Mouse (Mus musculus) erythroblast, embryonic 14.5 days (primary cell): ENCODE data around the gene Rfc4.

Source experiments
- GATA1 ChIP-seq: IDR thresholded peaks from 2 replicates; pipeline ENCODE4 v1.6.1; 2012; ENCODE audit warnings: low read length, inconsistent platforms, mixed read lengths
- TAL1 ChIP-seq: IDR thresholded peaks from 3 replicates; pipeline ENCODE4 v1.6.1; 2012; ENCODE audit warnings: low read length, inconsistent platforms, mixed read lengths

DNA sequence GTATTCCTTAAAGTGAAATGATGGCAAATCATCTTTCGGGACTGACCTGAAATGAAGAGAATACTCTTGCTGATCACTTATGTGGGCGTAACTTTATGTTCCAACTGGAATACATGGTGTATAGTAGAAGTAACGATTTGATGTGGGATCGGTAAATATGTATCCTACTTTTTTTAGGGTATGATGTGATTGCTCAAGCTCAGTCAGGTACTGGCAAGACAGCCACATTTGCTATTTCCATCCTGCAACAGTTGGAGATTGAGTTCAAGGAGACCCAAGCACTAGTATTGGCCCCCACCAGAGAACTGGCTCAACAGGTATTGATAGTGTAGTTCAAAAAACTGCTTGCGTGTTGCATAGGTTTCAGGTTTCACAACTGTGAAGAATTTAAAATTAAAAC is 18.6 kb downstream of the Rfc4 start:
- no peak for TF ChIP-seq GATA1
- TF ChIP-seq TAL1, result no peak
